Mouse (Mus musculus) regulatory T cell (primary cell): ENCODE data around the gene Trmt1l.

Experiments used
- in situ Hi-C: fragments of 300-600 bp; cut with MboI, MseI; formaldehyde crosslinking; loops from one replicate; pipeline ENCODE4 v1.15.1; 2025; ENCODE audit warnings: high pct_unique_total_duplicates

Trmt1l gene

GRCm38 (mm10) chr1:151494711-151495110, 66.4 kb downstream of the Trmt1l start:
- in situ Hi-C loops = loop anchor here (5.0 kb wide), 2 partner anchors 78 to 213 kb away; partner anchors contain the start of gene Fam129a

- in situ Hi-C loops = no loop called here
Measured at GRCm38 (mm10) chr1:151495635-151496285, 67.4 kb downstream of the Trmt1l start.

DNA sequence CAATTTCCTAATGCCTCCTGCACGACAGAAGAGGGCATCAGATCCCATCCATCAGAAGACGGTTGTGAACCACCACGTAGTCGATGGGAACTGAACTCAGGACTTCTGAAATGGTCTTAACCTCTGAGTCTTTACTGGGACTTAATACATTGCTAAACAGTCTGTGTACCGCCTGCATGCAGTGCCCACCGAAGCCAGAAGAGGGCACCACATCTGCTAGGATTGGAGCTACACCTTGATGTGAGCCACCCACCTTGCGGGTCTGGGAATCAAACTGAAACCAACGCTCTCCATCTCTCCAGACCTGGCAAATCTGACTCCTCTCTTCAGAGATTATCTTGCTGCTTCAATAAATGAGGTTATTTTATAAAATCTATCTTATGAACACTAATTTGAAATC, 68.7 kb downstream of the Trmt1l start:
- in situ Hi-C loops = no loop called here

- in situ Hi-C loops = no loop called here
Measured at GRCm38 (mm10) chr1:151497942-151498341, 69.6 kb downstream of the Trmt1l start.

DNA sequence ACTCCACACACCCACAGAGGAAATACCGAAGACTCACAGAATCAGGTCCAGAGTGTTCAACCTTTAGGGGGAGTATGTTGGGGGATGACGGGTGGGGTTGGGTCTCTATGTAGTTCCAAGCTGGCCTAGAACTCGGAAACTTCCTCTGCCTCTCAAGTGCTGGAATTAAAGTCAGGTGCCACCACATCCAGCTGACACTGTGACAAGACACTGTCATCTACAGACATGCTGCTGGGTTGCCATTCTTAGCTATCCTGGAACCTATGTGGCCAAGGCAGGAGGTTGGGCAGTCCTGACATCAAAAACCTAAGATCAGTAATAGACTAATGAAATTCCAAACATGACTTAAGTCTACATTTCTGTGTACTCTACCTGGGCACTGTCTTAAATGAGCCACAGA, 70.0 kb downstream of the Trmt1l start:
- in situ Hi-C loops = no loop called here

DNA sequence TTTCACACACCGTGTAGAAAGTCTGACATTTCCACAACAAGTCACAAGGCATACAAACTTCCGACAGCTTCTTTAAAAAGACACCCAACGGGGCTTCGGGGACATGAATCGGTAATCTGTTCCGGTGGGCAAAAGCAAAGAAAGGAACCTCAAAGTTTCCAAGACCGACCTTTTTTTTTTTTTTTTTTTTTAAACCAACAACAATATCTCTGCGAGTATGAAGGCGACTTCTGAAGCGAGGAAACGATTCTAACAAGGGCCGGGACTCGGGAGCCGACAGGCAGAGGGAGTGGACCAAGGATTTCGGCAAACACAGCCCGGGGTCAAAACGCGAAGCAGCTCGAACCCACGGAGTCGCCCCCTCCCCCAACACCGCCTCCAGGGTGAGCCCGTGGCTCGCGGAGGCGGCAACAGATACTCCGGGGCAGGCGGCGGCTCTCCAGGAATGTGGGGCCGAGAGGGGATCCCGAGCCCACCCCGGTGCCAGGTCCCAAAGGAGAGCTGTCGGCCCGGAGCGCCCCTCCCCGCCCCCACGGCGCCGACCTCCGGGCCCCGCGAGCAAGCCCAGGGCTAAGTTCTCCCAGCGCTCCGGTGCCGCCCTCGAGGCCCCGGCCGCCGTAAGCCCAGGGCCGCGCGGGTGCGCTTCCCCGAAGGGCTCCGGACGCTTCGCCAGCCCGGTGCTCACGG, 71.6 kb downstream of the Trmt1l start:
- in situ Hi-C loops = no loop called here

- in situ Hi-C loops = no loop called here
Measured at GRCm38 (mm10) chr1:151500531-151501361, 72.4 kb downstream of the Trmt1l start, which contains the start of gene Rnf2. Gene Rnf2, minus strand, starts transcription at chr1:151500955.
